Mouse (Mus musculus) kidney, embryonic 16.5 days (tissue): ENCODE results near the gene Dexi. TPM values are rescaled to one million over a fixed set of nuclear protein-coding genes. Genes with fewer than 3 reads are reported as not detected.

Experiments used
- polyA plus RNA-seq: library from polyadenylated mRNA; unstranded; fragments of >200 nt; fragmentation: Nextera tagmentation; extraction: Ambion mirVana; gene quantifications from 2 replicates; pipeline ENCODE4 v1.2.1, GENCODE M21; 2015

Dexi gene
- polyA plus RNA-seq, 1 experiment from 2014 or later = 14.1 TPM

Other genes with a start within 250 kb of the Dexi start
- gene Emp2, start 229.1 kb downstream of the Dexi start, polyA plus RNA-seq = 24.6 and 28.7 TPM in 2 replicates
- 0.70 and 0.87 TPM in 2 replicates for gene Tekt5, start 147.6 kb downstream of the Dexi start, polyA plus RNA-seq
- gene Nubp1, start 131.1 kb downstream of the Dexi start, polyA plus RNA-seq = 69.9 and 71.8 TPM in 2 replicates
- 14.3 and 16.3 TPM in 2 replicates for gene Tvp23a, start 95.7 kb downstream of the Dexi start, polyA plus RNA-seq
- 0.80 TPM in 2 replicates for gene Ciita, start 63.0 kb downstream of the Dexi start, polyA plus RNA-seq
- 32.1 and 35.6 TPM in 2 replicates for gene Clec16a, start 2.3 kb upstream of the Dexi start, polyA plus RNA-seq
- gene Socs1, start 242.5 kb upstream of the Dexi start, polyA plus RNA-seq = 5.8 and 7.3 TPM in 2 replicates
- not detected in 2 replicates for gene Tnp2, start 245.6 kb upstream of the Dexi start, polyA plus RNA-seq
- not detected in 2 replicates for gene Prm3, start 247.9 kb upstream of the Dexi start, polyA plus RNA-seq